Mouse (Mus musculus) mature B cell (primary cell): Measurements from ENCODE around the gene Sgtb.

Experiments used
- in situ Hi-C: fragments of 300-500 bp; cut with MboI; formaldehyde crosslinking; loops from 2 replicates; pipeline ENCODE4 v1.14.3; 2019

Sgtb gene

DNA sequence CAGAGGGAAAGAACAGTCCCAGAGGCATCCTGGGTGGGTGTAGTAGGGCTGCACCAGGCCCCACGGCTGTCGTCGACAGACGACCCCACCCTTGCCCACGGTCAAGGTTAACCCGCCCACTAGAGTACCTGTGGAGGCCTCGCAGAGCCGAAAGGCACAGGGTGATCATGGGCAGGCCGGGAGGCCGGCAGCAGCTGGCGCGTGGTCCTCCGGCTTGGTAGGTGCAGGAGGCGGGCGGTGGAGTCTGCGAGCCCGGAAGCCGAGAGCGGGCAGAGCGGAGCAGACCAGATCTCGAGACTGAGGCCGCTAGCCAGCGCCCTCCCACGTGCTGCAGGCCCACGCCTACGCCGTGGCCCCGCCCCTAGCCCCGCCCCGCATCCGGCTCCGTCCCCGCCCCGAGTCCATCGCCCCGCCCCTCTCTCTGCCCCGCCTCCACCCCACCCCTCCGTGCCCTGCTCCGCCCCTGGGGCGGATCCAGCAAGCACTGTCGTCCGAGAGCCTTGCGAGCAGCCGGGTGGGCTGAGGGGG lies at the start of gene Sgtb, which contains the start of gene Nln:
Gene Sgtb (plus strand): TSS at position 454 of the 528 bp plus-strand sequence.
Gene Nln (minus strand): TSS at position 327 of the 528 bp plus-strand sequence.
- in situ Hi-C loops, result no loop called here

DNA sequence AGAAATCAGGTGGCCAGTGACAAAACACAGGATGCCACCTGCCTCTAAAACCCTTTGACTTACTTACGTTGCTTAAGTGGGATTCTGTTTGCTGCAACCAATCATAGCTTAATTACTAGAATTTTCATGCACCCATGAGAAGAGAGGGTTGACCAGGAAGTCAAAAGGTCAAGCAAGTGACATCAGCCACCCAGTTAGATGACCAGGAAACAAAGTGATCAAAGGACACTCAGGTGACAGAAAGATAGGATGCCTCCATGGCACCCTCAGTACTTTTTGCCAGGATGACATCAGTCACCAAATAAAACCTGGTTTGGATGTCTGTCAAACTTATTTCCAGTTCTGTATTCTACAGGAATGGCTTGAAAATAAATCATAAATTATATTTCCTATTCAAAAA lies 49.3 kb upstream of the Sgtb start:
- in situ Hi-C loops, result no loop called here

DNA sequence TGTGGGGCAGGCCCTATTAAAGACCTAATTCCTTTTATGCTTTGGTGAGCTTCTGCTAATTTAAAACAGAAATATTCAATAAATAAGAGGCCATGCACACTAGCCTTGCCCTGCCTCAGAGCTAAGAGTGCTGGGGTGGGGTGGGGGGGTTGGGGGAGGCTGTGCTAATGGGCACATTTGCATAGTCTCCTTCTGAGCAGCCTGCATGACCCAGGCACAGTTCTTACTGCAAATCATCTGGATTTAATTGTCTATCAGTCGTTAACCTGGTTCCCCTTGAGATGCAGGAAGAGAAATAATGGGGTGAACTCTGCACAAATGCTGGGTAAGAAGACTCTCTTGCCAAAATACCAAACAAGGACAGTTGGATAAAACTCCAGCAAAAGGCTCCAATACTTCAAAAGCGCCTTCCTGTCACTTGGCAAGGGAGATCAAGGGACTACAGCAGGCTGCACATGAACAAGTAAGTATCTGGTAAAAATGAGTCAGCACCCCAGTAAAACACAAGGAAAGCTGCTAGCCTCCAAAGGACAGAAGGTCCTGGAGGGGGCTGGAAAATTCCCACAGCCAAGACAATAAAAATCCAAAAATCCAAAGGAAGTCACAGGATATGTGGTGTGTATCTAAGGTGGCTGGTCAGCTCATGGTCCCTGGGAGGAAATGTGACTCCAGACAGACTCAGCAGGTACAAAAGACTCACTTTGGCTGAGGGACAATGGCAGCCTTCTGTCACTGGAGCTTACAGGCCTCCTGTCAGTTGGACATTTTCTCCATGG lies 47.4 kb upstream of the Sgtb start:
- in situ Hi-C loops, result no loop called here

DNA sequence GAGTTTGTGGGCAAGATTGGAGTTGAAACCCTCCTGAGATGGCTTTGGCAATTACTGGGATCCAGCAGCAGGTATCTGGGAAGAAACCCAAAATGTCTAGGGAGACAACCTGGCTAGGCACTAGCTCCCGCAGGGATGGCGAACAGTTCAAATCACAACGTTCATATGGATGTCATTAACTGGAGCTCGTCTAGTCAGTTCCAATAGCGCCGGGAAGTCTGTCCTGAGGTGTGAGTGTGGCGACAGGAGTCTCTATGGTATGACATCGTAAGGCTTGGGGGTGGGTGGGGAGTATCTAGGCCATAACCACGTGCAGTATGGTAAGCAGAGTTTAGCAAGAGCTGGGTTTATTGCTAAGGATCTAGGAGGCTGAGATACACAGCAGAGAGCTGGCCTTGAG lies 46.5 kb upstream of the Sgtb start:
- in situ Hi-C loops, result no loop called here

DNA sequence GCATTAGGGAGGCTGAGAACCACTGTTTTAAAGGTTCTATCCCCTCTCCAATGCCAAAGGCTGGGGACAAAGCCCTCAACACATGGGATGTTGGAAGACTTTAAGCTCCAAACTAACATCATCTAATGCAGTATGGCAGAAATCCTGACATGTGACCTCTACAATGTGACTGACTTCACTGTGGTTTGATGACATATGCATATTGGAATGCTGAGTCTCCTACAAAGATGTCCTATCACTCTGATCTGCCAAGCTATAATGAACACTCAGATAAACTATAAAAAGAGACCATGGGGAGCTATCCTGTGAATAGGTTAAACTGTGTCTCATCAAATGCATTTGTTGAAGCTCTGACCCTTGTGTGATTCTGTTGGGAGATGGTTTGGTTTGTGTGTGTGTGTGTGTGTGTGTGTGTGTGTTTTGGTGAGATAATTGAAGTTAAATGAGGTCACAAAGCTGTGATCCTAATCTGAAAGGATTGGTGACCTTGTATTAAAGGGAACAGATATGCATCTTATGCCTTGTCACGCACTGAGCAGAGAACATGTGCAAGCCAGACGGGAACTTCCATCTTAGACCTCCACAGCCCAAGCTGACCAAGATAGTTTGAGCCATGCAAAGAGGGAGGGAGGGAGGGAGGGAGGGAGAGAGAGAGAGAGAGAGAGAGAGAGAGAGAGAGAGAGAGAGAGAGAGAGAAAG lies 43.7 kb upstream of the Sgtb start:
- in situ Hi-C loops, result no loop called here

DNA sequence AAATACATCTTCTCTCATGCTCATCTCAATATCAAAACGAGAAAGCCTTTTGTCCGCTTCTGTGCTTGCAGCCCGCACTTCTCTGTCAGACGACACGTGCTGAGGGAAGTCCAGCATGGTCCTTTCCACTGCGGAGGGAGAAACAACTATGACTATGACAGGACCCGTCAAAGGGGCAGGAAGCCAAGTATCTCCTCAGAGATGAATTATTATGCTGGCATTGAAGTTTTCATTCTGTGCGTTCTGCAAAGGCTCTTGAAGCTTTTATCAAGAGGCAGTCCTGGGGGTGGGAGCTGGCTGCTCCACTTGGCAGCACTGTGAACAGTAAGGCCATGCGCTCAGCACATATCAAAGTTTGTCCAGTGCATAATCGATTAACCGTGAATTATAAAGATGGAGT lies 40.3 kb upstream of the Sgtb start:
- in situ Hi-C loops, result no loop called here

DNA sequence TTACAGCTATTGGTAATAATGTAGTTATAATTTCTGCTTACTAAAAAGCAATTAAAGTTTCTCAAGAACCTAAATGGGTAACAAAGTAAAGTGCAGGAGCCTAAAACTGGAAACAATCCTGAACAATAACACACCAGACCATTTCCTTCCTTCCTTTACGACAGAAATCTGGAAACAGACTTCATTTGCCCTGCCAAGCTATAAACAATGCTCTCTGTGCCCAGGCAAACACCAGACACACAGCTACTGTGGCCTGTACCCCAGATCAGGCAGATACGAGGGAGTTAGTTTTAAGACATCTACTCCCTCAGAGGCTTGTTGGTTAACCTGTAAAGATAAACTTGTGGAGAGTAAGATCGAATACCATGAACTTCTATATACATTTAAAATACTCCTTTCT lies 38.8 kb upstream of the Sgtb start:
- in situ Hi-C loops, result no loop called here

DNA sequence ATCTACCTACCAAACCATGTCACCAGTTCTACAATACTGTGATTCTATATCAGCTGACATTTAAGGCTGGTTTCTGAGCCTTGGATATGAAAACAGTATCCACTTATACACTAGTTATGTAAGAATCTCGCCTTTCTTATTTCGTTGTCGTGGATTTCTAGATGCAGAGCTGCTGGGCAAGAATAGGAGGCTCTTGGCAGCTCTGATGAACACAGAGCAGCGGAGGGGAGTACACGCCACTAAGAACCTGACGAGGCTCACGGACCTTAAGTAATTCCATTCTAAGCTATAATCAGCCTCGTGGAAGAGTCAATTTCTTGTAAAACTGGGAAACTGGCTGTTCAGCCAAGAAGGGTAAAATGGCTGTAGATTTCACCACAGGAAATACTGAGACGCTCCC lies 37.2 kb upstream of the Sgtb start:
- in situ Hi-C loops, result no loop called here

DNA sequence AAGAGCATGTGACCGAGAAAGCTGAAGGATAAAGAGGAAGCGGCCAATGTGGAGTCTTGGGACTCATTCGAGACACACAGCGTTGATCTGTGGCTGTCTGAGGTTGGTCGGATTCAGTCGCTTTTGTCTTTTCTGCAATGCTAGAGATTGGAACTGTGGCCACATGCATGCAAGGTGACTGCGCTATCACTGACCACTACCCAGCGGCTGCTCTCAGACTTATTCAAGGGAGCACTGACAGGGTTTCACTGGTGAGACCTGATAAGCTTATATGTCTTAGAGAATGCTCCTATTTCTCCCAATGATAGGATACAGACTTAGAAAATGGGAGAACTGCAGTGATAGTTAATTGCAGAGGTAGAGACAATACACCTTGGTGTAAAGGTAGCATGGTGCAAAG lies 35.3 kb upstream of the Sgtb start:
- in situ Hi-C loops, result no loop called here

DNA sequence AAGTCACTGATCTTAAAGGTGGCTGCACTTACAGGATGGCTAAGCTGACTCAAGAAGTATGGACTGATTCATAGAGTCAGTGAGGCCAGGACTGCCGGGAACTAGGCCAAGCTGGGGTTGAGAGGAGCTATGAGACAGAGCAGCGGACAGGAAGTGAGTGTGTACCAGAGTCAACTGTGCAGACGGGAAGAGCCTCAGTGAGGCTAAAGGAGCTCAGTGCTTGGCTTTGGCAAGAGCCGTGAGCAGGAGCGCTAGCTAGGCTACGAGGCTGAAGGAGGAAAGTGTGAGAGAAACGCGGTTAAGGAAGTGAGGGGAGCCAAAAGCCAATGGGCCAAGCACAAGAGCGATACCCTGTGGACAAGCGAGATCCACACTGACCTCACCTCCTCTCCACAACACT lies 34.8 kb upstream of the Sgtb start:
- in situ Hi-C loops, result no loop called here

DNA sequence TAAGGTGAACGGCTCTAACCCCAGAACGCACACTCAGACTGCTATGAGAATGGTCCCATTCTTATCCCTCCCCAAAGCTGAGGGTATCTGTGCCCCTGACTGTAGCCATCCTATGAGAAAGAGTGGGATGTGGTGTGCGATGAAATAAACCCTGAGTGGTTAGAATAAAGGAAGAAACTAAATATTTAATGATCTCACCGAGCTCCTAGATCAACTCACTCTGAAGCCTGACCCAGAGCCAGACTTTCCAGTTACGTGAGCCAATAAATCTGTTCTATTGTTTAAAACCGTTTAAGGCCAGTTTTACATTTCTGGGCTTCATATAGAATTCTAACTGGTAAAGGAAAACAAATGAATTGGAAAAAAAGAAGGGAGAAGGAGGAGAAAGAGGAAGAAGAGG lies 32.5 kb upstream of the Sgtb start:
- in situ Hi-C loops, result no loop called here

DNA sequence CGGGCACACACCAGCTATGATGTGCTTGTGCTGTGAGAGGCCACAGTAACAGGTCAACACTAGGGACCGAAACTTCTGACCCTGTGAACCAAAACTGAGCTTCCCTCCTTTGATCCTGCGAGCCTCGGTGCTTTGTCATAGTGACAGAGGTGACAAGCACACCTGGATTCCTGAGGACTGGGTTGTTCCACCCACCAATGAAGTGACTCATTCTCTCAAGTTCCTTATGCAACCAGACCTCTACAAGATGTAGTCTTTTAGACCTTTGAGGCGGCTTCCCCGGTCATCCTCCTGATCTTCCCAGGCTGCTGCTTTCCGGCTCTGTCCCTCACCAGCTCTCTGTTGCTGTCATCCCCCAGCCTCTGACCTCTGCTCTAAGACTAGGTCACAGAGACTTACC lies 27.0 kb upstream of the Sgtb start:
- in situ Hi-C loops, result no loop called here

DNA sequence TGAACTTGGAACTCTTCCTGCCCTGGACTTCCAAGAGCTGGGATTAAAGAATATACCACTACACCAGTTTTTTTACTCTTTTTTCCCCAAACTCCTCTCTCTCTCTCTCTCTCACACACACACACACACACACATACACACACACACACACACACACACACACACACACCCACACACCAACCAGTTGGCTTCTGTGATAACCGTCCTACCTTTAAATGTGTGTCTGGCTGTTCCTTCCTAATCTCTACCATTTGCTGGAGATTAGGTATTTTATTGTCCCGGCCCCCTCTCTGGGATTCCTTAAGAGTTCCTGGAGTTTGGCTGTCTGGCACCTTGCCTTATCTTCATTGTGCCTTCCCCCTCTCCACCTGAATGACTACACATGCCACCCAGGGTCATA lies 24.9 kb upstream of the Sgtb start:
- in situ Hi-C loops, result no loop called here

DNA sequence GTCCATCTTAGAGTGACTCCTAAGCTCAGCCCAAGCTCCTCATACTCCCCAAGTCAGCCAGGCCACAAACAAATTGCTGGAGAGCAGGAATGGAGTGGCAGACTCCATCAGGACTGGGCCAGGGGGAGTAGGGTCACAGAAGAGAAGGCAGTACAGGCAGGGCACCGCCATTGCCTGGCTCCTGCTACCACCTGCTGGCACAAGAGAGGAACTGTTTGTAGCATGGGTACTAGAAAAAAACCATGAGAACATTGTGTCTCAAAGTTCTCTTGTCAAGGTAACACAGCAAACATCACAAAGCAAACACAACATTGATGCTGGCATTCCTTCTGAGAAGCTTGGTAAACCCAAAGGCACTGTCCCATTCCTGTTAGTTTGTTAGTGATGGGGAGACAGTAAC lies 20.2 kb upstream of the Sgtb start:
- in situ Hi-C loops, result no loop called here

DNA sequence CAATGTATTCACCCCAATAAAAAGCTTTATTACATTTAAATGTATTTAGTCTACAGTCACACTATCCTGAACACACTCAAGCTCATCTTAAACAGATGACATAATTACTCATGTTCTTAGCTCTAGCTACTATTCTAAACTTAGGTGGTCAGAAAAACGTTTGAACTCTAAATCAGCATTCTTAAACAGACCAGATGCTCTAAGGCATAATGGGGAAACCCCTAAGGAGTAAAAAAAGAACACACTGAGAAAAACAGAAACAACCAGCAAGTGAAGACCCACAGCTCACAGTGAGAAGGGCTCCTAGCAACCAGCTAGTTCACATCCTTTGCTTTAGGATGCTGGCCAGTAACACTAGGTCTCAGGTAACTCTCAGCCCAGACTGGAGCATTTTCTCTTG lies 17.8 kb upstream of the Sgtb start:
- in situ Hi-C loops, result no loop called here

DNA sequence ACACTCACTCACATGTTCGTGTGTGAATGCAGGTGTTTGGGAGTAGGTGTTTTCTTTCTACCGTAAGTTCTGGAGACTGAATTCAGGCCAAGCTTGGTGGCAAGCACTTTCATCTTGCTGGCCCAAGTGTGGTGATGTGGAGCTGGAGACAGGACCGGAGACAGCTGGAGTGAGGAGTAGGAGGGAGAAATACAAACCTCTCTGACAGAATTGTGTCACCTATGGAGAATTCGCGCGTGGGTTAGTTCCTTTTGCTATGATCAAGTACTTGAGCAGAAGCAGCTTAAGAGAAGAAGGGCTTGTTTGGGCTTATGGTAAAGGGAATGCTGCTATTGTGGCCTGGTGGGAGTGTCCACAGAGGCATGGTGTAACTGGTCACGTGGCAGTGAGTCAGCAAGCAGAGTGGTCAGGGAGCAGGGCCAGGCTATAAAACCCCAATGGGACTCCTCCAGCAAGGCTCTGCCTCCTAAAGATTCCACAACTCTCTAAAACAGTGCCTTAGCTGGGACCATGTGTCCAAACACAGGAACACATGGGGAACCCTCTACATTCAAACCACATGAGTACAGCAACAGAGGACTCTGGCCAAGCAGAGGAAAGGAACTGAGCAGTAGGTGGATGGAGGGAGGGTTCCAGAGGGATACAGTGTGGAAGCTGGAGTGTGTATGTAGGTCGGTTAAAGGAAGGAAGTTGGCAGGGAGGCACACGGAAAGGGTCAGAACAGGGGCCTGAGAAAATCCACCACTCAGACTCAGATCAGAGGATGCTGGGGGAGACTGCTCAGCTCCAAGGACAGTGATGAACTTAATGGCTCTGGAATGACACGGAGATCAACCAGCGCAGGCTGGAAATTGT lies 14.8 kb upstream of the Sgtb start:
- in situ Hi-C loops, result no loop called here

DNA sequence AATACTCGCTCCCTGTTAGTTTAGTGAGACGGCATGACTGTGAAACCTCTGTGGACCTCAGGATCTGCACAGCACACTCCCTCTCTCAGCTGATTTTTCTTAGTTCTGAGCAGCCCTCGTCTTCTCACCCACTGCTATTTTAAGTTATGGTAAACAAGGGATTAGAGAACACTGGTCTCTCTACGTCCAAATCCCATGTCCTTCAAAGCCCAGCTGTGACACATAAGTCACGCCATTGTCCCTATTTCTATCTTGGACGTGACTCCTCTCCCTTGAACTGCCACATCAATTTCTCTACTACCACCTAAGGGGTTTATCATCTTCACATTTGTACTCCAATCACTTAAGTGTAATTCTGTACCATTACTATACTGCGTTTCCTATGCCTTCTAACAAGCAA lies 13.6 kb upstream of the Sgtb start:
- in situ Hi-C loops, result no loop called here

DNA sequence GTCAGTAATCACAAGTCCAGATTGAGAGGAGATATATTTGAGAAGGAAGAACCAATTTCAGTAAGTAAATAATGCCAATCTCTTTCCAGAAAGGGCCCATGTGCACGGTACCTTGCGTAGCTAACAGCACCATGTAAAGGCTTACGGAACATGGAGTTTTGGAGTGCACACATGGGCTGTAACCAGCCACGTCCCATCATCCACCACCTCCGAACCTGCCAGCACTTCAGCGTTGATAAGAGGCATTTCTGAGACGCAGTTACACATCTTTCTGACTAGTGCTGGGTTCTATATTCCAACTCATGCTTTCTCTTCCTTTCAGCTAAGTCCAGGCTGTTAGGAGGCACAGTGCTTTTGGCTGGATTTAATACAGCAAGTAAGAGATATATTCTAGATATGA lies 12.4 kb upstream of the Sgtb start:
- in situ Hi-C loops, result no loop called here

DNA sequence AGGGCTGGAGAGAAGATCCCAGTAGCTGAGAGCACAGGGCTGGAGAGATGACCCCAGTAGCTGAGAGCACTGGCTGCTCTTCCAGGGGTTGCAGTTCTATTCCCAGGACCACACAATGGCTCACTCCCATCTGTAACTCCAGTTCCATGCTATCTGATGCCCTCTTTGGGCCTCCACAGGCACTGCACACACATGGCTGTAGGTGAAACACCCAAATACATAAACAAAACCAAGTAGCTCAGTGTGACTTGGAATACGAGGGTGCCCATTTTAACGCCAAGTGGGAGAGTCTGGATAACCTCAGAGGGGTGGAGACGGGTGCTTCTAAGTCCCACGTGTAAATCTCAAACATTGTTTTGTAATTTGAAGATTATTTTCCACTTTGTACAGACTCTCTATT lies 9.1 kb upstream of the Sgtb start:
- in situ Hi-C loops, result no loop called here

DNA sequence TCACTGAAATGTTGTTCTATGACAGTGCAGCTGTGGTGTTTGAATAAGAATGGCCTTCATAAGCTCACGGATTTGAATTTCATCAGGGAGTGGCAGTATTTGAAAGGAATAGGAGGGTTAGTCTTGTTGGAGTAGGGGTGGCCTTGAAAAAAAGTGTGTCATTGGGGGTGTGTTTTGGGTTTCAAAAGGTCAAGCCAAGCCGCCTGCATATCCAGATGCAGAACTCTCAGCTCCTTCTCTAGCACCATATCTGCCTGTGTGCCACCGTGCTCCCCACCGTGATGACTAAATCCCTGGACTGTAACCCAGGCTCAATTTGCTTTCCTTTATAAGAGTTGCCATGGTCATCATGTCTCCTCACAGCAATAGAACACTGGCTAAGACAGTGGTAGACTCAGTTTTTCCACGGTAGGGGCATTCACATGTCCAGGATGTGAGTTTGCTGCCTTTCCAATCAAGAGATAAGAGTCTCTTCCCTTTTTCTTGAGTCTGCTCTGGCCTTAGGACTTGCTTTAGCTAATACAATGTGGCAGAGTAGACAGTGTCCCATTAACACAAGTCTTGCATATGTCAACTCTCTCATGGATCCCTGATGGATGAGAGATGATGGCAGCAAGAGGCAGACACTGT lies 7.8 kb upstream of the Sgtb start:
- in situ Hi-C loops, result no loop called here

DNA sequence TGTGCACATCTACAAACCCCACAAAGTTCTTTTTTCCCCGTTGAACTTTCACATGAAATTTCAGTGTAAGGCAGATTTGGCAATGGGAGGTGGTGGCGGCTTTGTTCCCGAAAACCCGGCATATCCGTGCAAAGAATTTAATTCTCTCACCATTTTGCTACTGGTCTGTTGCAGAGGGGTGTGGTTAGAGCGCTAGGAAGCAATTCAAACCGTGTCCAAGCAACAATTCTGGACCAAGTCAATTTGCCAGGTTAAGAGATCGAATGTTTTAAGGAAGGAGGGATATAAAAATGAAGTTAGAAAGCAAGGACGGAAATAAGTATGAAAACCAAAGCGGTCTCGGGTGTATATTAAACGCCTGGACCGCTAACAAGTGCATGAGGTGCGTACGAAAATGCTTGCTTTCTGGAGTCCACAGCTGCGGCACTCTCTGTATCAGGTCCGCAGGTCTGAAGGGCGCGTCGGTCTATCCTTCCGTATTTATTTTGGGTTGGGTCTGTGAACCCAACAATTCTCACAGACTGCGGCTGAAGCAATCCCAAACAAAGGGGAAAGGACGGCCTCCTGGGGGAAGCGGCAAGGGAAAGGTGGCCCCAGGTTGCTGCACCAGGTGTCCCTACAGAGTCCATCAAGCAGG lies 772 bp upstream of the Sgtb start:
- in situ Hi-C loops, result no loop called here
